ENCODE assay signal across 10 mouse cellular contexts in the genomic region with DNA sequence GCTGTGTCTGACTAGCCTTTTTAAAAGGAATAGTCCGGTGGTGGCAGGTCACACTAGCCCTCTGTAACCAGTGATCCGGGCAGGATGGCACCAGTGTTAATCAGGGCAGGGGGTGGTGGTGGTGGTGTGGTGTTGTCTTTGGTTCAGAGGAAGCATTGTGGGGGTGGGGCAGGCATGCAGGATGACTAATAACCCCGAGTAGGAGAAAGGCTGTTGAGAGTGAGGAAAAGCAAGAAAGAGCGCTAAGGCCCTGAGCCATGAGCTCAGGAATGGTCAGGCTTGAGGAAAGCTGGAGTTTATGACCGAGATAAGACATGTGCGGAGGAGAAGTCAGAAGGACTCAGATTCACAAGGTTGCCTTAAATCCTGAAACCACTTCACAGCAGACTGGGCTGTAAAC.
DNase-seq lines count a peak whose midpoint lies in the region; ATAC-seq and TF ChIP-seq lines count a peak whose summit lies in the region.
"Had no signal": no experiment of that assay in that cellular context is flagged by ENCODE, and none has a peak within 500 bp of the region (broad histone marks: within the 10 kb centered on the region; RNA-seq: fewer than 3 reads in every experiment).

No protein-coding gene starts in this region.

- WGBS in intestine, embryonic 16.5 days = 31% methylated on average over 6 of the region's 6 CpGs
- WGBS in small intestine, adult 2 months = 28% methylated on average over 6 of the region's 6 CpGs

- H3K27ac ChIP-seq in intestine, embryonic 16.5 days (ENCODE audit: low read length) = peak overlapping the region; percentile 85
- H3K27ac ChIP-seq in small intestine, adult 2 months (ENCODE audit: insufficient read depth, low read depth, low read length) = peak overlapping the region; percentile 72

- peak; percentile 75 for ATAC-seq in intestine, embryonic 16.5 days

- H3K9me3 ChIP-seq in intestine, embryonic 16.5 days (ENCODE audit: control insufficient read depth, low read length) = no peaks in the 10 kb centered on the region

- TF ChIP-seq POLR2A in small intestine, adult 2 months (IDR thresholded peaks at IDR 0.05; ENCODE audit: low read depth, low read length) = no peak

- no peak overlapping the region; the same call in 1 of the 2 replicates for H3K9ac ChIP-seq in intestine, embryonic 16.5 days (ENCODE audit: low read depth, low read length)

- H3K4me2 ChIP-seq in intestine, embryonic 16.5 days (ENCODE audit: low read depth, low read length) = 0 out of 2 replicates have a peak overlapping the region, but pooled peaks have one; percentile 1

- no peaks in the 10 kb centered on the region for H3K36me3 ChIP-seq in intestine, embryonic 16.5 days (ENCODE audit: control insufficient read depth, insufficient read depth, low read length)
- no peaks in the 10 kb centered on the region for H3K36me3 ChIP-seq in small intestine, adult 2 months (ENCODE audit: control insufficient read depth, insufficient read depth, low read length)

- DNase-seq in adrenal gland, postnatal 36 days = peak; percentile 26 to 27
- DNase-seq in adrenal gland, postnatal 10 days = no peak
- DNase-seq in lung, postnatal 36 days = peak; percentile 54
- no peak for DNase-seq in lung, adult 18-20 months
- DNase-seq in thymus, postnatal 14 days = no peak
- no peak for DNase-seq in cerebellum, postnatal 25 days
- DNase-seq: adrenal gland, adult 2 months; thymus, postnatal 36 days had no signal

- TF ChIP-seq CTCF in small intestine, adult 2 months (IDR thresholded peaks at IDR 0.05; ENCODE audit: extremely low read depth, insufficient read length, insufficient replicate concordance, low read depth, low read length) = no peak

- H3K4me1 ChIP-seq in intestine, embryonic 16.5 days (ENCODE audit: control insufficient read depth, insufficient read depth, low read length) = peaks cover 65% of the 10 kb centered on the region
- H3K4me1 ChIP-seq in small intestine, adult 2 months (ENCODE audit: control insufficient read depth, insufficient read depth, insufficient read length, low read length) = peaks cover 31% of the 10 kb centered on the region

- H3K4me3 ChIP-seq in intestine, embryonic 16.5 days (ENCODE audit: low read length) = no peak overlapping the region
- no peak overlapping the region for H3K4me3 ChIP-seq in small intestine, adult 2 months (ENCODE audit: low read depth, low read length)

- no peaks in the 10 kb centered on the region for H3K27me3 ChIP-seq in intestine, embryonic 16.5 days (replicated peaks; ENCODE audit: control insufficient read depth, insufficient read depth, low read length)
- no peaks in the 10 kb centered on the region for H3K27me3 ChIP-seq in small intestine, adult 2 months (ENCODE audit: control insufficient read depth, insufficient read depth, low read length)

Comparison
In these comparisons a context has a peak if more than half of its experiments do, and no peak if none do; other contexts are left out.
1. DNase-seq: peak in adrenal gland, postnatal 36 days (2 of 2) and lung, postnatal 36 days (single experiment); none in adrenal gland, postnatal 10 days (single experiment), lung, adult 18-20 months (0 of 2), thymus, postnatal 14 days (single experiment) and cerebellum, postnatal 25 days (0 of 2).